Mouse (Mus musculus): Measurements from ENCODE around the gene Fuom. TPM values are rescaled to one million over a fixed set of nuclear protein-coding genes. Genes with fewer than 3 reads are reported as not detected.

The Fuom gene
- polyA plus RNA-seq, 1 experiment = 21.5 TPM

- TF ChIP-seq USF1 (IDR thresholded peaks at IDR 0.05; ENCODE audit: low read depth) = peak; percentile 39
- TF ChIP-seq FOSL1 (IDR thresholded peaks at IDR 0.05; ENCODE audit: insufficient read depth, low read length, poor library complexity, severe bottlenecking) = no peak
- peak; percentile 79 for TF ChIP-seq CEBPB (IDR thresholded peaks at IDR 0.05; ENCODE audit: low read depth)
- H3K79me2 ChIP-seq (ENCODE audit: control insufficient read depth, insufficient read depth) = peaks cover 19% of the 10 kb centered on the region
- H3K79me3 ChIP-seq (ENCODE audit: low read depth) = peaks cover 10% of the 10 kb centered on the region
- no peaks in the 10 kb centered on the region for H3K27me3 ChIP-seq (ENCODE audit: control insufficient read depth, insufficient read depth, insufficient read length)
- H3K4me3 ChIP-seq (ENCODE audit: insufficient read depth, poor library complexity, severe bottlenecking) = peak within 1 kb of the TSS; percentile 45
- H3ac ChIP-seq (ENCODE audit: control insufficient read depth, insufficient read length, low read depth) = peak within 1 kb of the TSS; percentile 82
- no peaks in the 10 kb centered on the region for H3K36me3 ChIP-seq (ENCODE audit: control insufficient read depth, insufficient read depth)
Measured at GRCm38 (mm10) chr7:140116329-140117054, 14.3 kb upstream of the Fuom start, which contains the start of gene Echs1. Gene Echs1, minus strand, starts transcription at chr7:140116476.

- TF ChIP-seq MYOD1 (IDR thresholded peaks at IDR 0.05; ENCODE audit: control insufficient read depth, insufficient read length, low read depth) = no peak
- no peak for TF ChIP-seq FOSL1 (IDR thresholded peaks at IDR 0.05; ENCODE audit: insufficient read depth, low read length, poor library complexity, severe bottlenecking)
- no peak for TF ChIP-seq MYOG (IDR thresholded peaks at IDR 0.05; ENCODE audit: control insufficient read depth, extremely low read depth, insufficient read length)
- no peak for TF ChIP-seq CTCF (IDR thresholded peaks at IDR 0.05; ENCODE audit: control insufficient read depth, insufficient read depth, insufficient read length)
- no peak for TF ChIP-seq CEBPB (IDR thresholded peaks at IDR 0.05; ENCODE audit: low read depth)
- TF ChIP-seq MAX (IDR thresholded peaks at IDR 0.05) = no peak
- no peak for TF ChIP-seq USF1 (IDR thresholded peaks at IDR 0.05; ENCODE audit: low read depth)
- Histone ChIP-seq H3K36me3 (ENCODE audit: control insufficient read depth, insufficient read depth) (peaks cover 3% of the 10 kb centered on the region), H3K79me3 (ENCODE audit: low read depth) (peaks cover 10% of the 10 kb centered on the region), H3K79me2 (ENCODE audit: control insufficient read depth, insufficient read depth) (peaks cover 19% of the 10 kb centered on the region), H3K27me3 (ENCODE audit: control insufficient read depth, insufficient read depth, insufficient read length) (no peaks in the 10 kb centered on the region), H3ac (ENCODE audit: control insufficient read depth, insufficient read length, low read depth) (peak within 1 kb of the TSS; percentile 82), H3K4me3 (ENCODE audit: insufficient read depth, poor library complexity, severe bottlenecking) (peak within 1 kb of the TSS; percentile 45)
Measured at GRCm38 (mm10) chr7:140115583-140116328, 13.5 kb upstream of the Fuom start, which contains the start of gene Paox. Gene Paox, plus strand, starts transcription at chr7:140115799.

GRCm38 (mm10) chr7:140111943-140112342 is 9.7 kb upstream of the Fuom start:
- H3K4me3 ChIP-seq (ENCODE audit: insufficient read depth, poor library complexity, severe bottlenecking) = no peak overlapping the region
- H3K79me3 ChIP-seq (ENCODE audit: low read depth) = peaks cover 10% of the 10 kb centered on the region
- H3K36me3 ChIP-seq (ENCODE audit: control insufficient read depth, insufficient read depth) = peaks cover 30% of the 10 kb centered on the region
- peak; percentile 59 for TF ChIP-seq USF1 (IDR thresholded peaks at IDR 0.05; ENCODE audit: low read depth)
- no peak for TF ChIP-seq MYOG (IDR thresholded peaks at IDR 0.05; ENCODE audit: control insufficient read depth, extremely low read depth, insufficient read length)
- TF ChIP-seq CEBPB (IDR thresholded peaks at IDR 0.05; ENCODE audit: low read depth) = peak; percentile 87
- TF ChIP-seq MAX (IDR thresholded peaks at IDR 0.05) = no peak
- no peak for TF ChIP-seq CTCF (IDR thresholded peaks at IDR 0.05; ENCODE audit: control insufficient read depth, insufficient read depth, insufficient read length)
- TF ChIP-seq MYOD1 (IDR thresholded peaks at IDR 0.05; ENCODE audit: control insufficient read depth, insufficient read length, low read depth) = peak; percentile 0
- TF ChIP-seq FOSL1 (IDR thresholded peaks at IDR 0.05; ENCODE audit: insufficient read depth, low read length, poor library complexity, severe bottlenecking) = no peak
- peaks cover 19% of the 10 kb centered on the region for H3K79me2 ChIP-seq (ENCODE audit: control insufficient read depth, insufficient read depth)
- no peak overlapping the region for H3ac ChIP-seq (ENCODE audit: control insufficient read depth, insufficient read length, low read depth)
- no peaks in the 10 kb centered on the region for H3K27me3 ChIP-seq (ENCODE audit: control insufficient read depth, insufficient read depth, insufficient read length)

GRCm38 (mm10) chr7:140104009-140104408 is 1.8 kb upstream of the Fuom start:
- Histone ChIP-seq H3K4me3 (ENCODE audit: insufficient read depth, poor library complexity, severe bottlenecking) (no peak overlapping the region), H3K79me3 (ENCODE audit: low read depth) (no peaks in the 10 kb centered on the region), H3ac (ENCODE audit: control insufficient read depth, insufficient read length, low read depth) (no peak overlapping the region), H3K27me3 (ENCODE audit: control insufficient read depth, insufficient read depth, insufficient read length) (no peaks in the 10 kb centered on the region), H3K36me3 (ENCODE audit: control insufficient read depth, insufficient read depth) (peaks cover 20% of the 10 kb centered on the region), H3K79me2 (ENCODE audit: control insufficient read depth, insufficient read depth) (no peaks in the 10 kb centered on the region)
- TF ChIP-seq CTCF (IDR thresholded peaks at IDR 0.05; ENCODE audit: control insufficient read depth, insufficient read depth, insufficient read length) (no peak), MYOG (IDR thresholded peaks at IDR 0.05; ENCODE audit: control insufficient read depth, extremely low read depth, insufficient read length) (no peak), FOSL1 (IDR thresholded peaks at IDR 0.05; ENCODE audit: insufficient read depth, low read length, poor library complexity, severe bottlenecking) (no peak), MAX (IDR thresholded peaks at IDR 0.05) (no peak)

- Histone ChIP-seq H3K27me3 (ENCODE audit: control insufficient read depth, insufficient read depth, insufficient read length) (no peaks in the 10 kb centered on the region), H3ac (ENCODE audit: control insufficient read depth, insufficient read length, low read depth) (no peak overlapping the region), H3K79me2 (ENCODE audit: control insufficient read depth, insufficient read depth) (no peaks in the 10 kb centered on the region), H3K79me3 (ENCODE audit: low read depth) (no peaks in the 10 kb centered on the region), H3K4me3 (ENCODE audit: insufficient read depth, poor library complexity, severe bottlenecking) (no peak overlapping the region), H3K36me3 (ENCODE audit: control insufficient read depth, insufficient read depth) (peaks cover 8% of the 10 kb centered on the region)
- no peak for TF ChIP-seq MYOG (IDR thresholded peaks at IDR 0.05; ENCODE audit: control insufficient read depth, extremely low read depth, insufficient read length)
Measured at GRCm38 (mm10) chr7:140101498-140101897, 743 bp downstream of the Fuom start.

GRCm38 (mm10) chr7:140098466-140098865 is 3.8 kb downstream of the Fuom start:
- H3K79me3 ChIP-seq (ENCODE audit: low read depth) = no peaks in the 10 kb centered on the region
- no peak overlapping the region for H3ac ChIP-seq (ENCODE audit: control insufficient read depth, insufficient read length, low read depth)
- H3K79me2 ChIP-seq (ENCODE audit: control insufficient read depth, insufficient read depth) = no peaks in the 10 kb centered on the region
- TF ChIP-seq MYOG (IDR thresholded peaks at IDR 0.05; ENCODE audit: control insufficient read depth, extremely low read depth, insufficient read length) (no peak), MAX (IDR thresholded peaks at IDR 0.05) (no peak), FOSL1 (IDR thresholded peaks at IDR 0.05; ENCODE audit: insufficient read depth, low read length, poor library complexity, severe bottlenecking) (no peak), MYOD1 (IDR thresholded peaks at IDR 0.05; ENCODE audit: control insufficient read depth, insufficient read length, low read depth) (no peak), USF1 (IDR thresholded peaks at IDR 0.05; ENCODE audit: low read depth) (no peak), CTCF (IDR thresholded peaks at IDR 0.05; ENCODE audit: control insufficient read depth, insufficient read depth, insufficient read length) (no peak), CEBPB (IDR thresholded peaks at IDR 0.05; ENCODE audit: low read depth) (no peak)
- H3K27me3 ChIP-seq (ENCODE audit: control insufficient read depth, insufficient read depth, insufficient read length) = no peaks in the 10 kb centered on the region
- H3K36me3 ChIP-seq (ENCODE audit: control insufficient read depth, insufficient read depth) = no peaks in the 10 kb centered on the region
- H3K4me3 ChIP-seq (ENCODE audit: insufficient read depth, poor library complexity, severe bottlenecking) = no peak overlapping the region
